Comparison of ENCODE assay signal across 9 mouse cellular contexts in genomic region chr17:47813616-47814015, GRCm38 (mm10). TPM values are rescaled to one million over a fixed set of nuclear protein-coding genes. Genes with fewer than 3 reads are reported as not detected.
A peak's percentile ranks its signal among the peaks of the same experiment; 100 is the strongest.
DNase-seq lines count a peak whose midpoint lies in the region; ATAC-seq and TF ChIP-seq lines count a peak whose summit lies in the region.
"Had no signal": no experiment of that assay in that cellular context is flagged by ENCODE, and none has a peak within 500 bp of the region (broad histone marks: within the 10 kb centered on the region; RNA-seq: fewer than 3 reads in every experiment).

No protein-coding gene starts in this region.

- DNase-seq in kidney, adult 2 months, result peak; percentile 42
- DNase-seq in kidney, adult 9 months, result no peak
- no peak for DNase-seq in limb, embryonic 10.5 days (ENCODE audit: low spot score)
- no peak for DNase-seq in left cerebral cortex, adult 18-20 months (ENCODE audit: low spot score in 2 of 2)
- DNase-seq in spleen, postnatal 36 days (ENCODE audit: low spot score in 2 of 2), result no peak
- DNase-seq in layer of hippocampus, adult 11-12 months (ENCODE audit: low spot score), result no peak

- WGBS in kidney, adult 2 months, result 48% methylated on average over 5 of the region's 5 CpGs
- 32% methylated on average over 5 of the region's 5 CpGs for WGBS in embryonic facial prominence, embryonic 15.5 days
- WGBS in limb, embryonic 10.5 days, result 38% methylated on average over 5 of the region's 5 CpGs
- 46% methylated on average over 5 of the region's 5 CpGs for WGBS in stomach, embryonic 16.5 days

- peak; percentile 63 for ATAC-seq in embryonic facial prominence, embryonic 15.5 days (ENCODE audit: insufficient number of reproducible peaks, low FRiP score, low TSS enrichment, low read depth)
- ATAC-seq in stomach, embryonic 16.5 days (ENCODE audit: insufficient read depth, low FRiP score), result peak; percentile 28; the same call in 1 of the 2 replicates

- no peak overlapping the region for H3K4me2 ChIP-seq in embryonic facial prominence, embryonic 15.5 days (replicated peaks)
- no peak overlapping the region for H3K4me2 ChIP-seq in stomach, embryonic 16.5 days (ENCODE audit: low read depth, low read length)

- H3K4me3 ChIP-seq in kidney, adult 2 months (ENCODE audit: insufficient read depth, low read depth, low read length), result no peak overlapping the region
- H3K4me3 ChIP-seq in embryonic facial prominence, embryonic 15.5 days (replicated peaks), result no peak overlapping the region
- H3K4me3 ChIP-seq in limb, embryonic 10.5 days, result no peak overlapping the region
- H3K4me3 ChIP-seq in stomach, embryonic 16.5 days (replicated peaks; ENCODE audit: low read length), result no peak overlapping the region

- no peak overlapping the region for H3K9ac ChIP-seq in embryonic facial prominence, embryonic 15.5 days
- H3K9ac ChIP-seq in stomach, embryonic 16.5 days (ENCODE audit: low read length), result no peak overlapping the region

- H3K9me3 ChIP-seq in embryonic facial prominence, embryonic 15.5 days (replicated peaks), result no peaks in the 10 kb centered on the region
- no peaks in the 10 kb centered on the region for H3K9me3 ChIP-seq in limb, embryonic 10.5 days (replicated peaks)
- no peaks in the 10 kb centered on the region for H3K9me3 ChIP-seq in stomach, embryonic 16.5 days (replicated peaks; ENCODE audit: control insufficient read depth, low read length)
- H3K9me3 ChIP-seq: G1E had no signal

- no peak overlapping the region for H3K27ac ChIP-seq in kidney, adult 2 months (ENCODE audit: insufficient read depth, low read depth, low read length)
- H3K27ac ChIP-seq in embryonic facial prominence, embryonic 15.5 days (replicated peaks), result peak overlapping the region; percentile 76
- peak overlapping the region; percentile 74 for H3K27ac ChIP-seq in limb, embryonic 10.5 days
- H3K27ac ChIP-seq in stomach, embryonic 16.5 days (ENCODE audit: low read length), result peak overlapping the region; percentile 46

- TF ChIP-seq POLR2A in kidney, adult 2 months (IDR thresholded peaks at IDR 0.05; ENCODE audit: low read depth, low read length), result no peak

- no peaks in the 10 kb centered on the region for H3K4me1 ChIP-seq in kidney, adult 2 months (ENCODE audit: control insufficient read depth, insufficient read depth, low read length)
- H3K4me1 ChIP-seq in embryonic facial prominence, embryonic 15.5 days, result peaks cover 43% of the 10 kb centered on the region
- H3K4me1 ChIP-seq in limb, embryonic 10.5 days, result peaks cover 58% of the 10 kb centered on the region
- H3K4me1 ChIP-seq in stomach, embryonic 16.5 days (ENCODE audit: control insufficient read depth, insufficient read depth, low read length), result peaks cover 19% of the 10 kb centered on the region

- H3K27me3 ChIP-seq in kidney, adult 2 months (replicated peaks; ENCODE audit: control insufficient read depth, insufficient read depth, low read length), result no peaks in the 10 kb centered on the region
- H3K27me3 ChIP-seq in embryonic facial prominence, embryonic 15.5 days, result no peaks in the 10 kb centered on the region
- peaks cover 39% of the 10 kb centered on the region for H3K27me3 ChIP-seq in limb, embryonic 10.5 days (ENCODE audit: low read depth, poor library complexity, severe bottlenecking)
- H3K27me3 ChIP-seq in stomach, embryonic 16.5 days (ENCODE audit: control insufficient read depth, insufficient read depth, low read length), result no peaks in the 10 kb centered on the region

- no peaks in the 10 kb centered on the region for H3K36me3 ChIP-seq in kidney, adult 2 months (ENCODE audit: control insufficient read depth, insufficient read depth, low read length)
- H3K36me3 ChIP-seq in embryonic facial prominence, embryonic 15.5 days, result peaks cover 37% of the 10 kb centered on the region
- H3K36me3 ChIP-seq in limb, embryonic 10.5 days, result peaks cover 33% of the 10 kb centered on the region
- peaks cover 10% of the 10 kb centered on the region; the same call in 1 of the 2 replicates for H3K36me3 ChIP-seq in stomach, embryonic 16.5 days (ENCODE audit: control insufficient read depth, insufficient read depth, low read length)
- H3K36me3 ChIP-seq: G1E had no signal

- no peak for TF ChIP-seq CTCF in kidney, adult 2 months (conservative IDR thresholded peaks at IDR 0.05; ENCODE audit: insufficient read depth, insufficient read length, low read depth, low read length)

RNA-seq across cellular contexts. Expression of gene Mdfi, which starts 20.9 kb away (rescaled TPM):
- polyA plus RNA-seq in kidney, adult 2 months (2012; rRNA removed), result 4.9 and 6.6 TPM in 2 replicates
- polyA plus RNA-seq in embryonic facial prominence, embryonic 15.5 days (2015; fragmentation: Nextera tagmentation; extraction: Ambion mirVana), result 21.2 and 25.3 TPM in 2 replicates
- polyA plus RNA-seq in limb, embryonic 10.5 days (2016; fragmentation: Nextera tagmentation; extraction: Ambion mirVana), result 18.9 and 21.6 TPM in 2 replicates
- polyA plus RNA-seq in stomach, embryonic 16.5 days (2015; fragmentation: Nextera tagmentation; extraction: Ambion mirVana), result 10.4 and 11.2 TPM in 2 replicates
- total RNA-seq in left cerebral cortex, adult 18-20 months (2021), result under 1 TPM in 1 of 2 experiments, not detected in 1; 0.88 TPM
- polyA plus RNA-seq: G1E had no signal
